Mouse (Mus musculus) thymus, adult 2 months (tissue): ENCODE results near the gene Glis3. TPM values are rescaled to one million over a fixed set of nuclear protein-coding genes. Genes with fewer than 3 reads are reported as not detected.

Source experiments
- DNase-seq: peaks from one replicate; pipeline ENCODE4 v3.0.0; 2021
- H3K27ac ChIP-seq: fragments of 200-500 bp; 2 replicates; pipeline ENCODE4 v1.5.1; 2012; ENCODE audit warnings: low read length, control low read depth; ENCODE audit not compliant: control insufficient read depth, insufficient read depth
- H3K27me3 ChIP-seq: fragments of 200-500 bp; 2 replicates; pipeline ENCODE4 v1.6.1; 2012; ENCODE audit warnings: mild to moderate bottlenecking, low read length, moderate library complexity, mixed read lengths; ENCODE audit not compliant: control insufficient read depth, insufficient read depth
- H3K36me3 ChIP-seq: fragments of 200-500 bp; 2 replicates; pipeline ENCODE4 v1.6.1; 2012; ENCODE audit warnings: mild to moderate bottlenecking, low read length, moderate library complexity; ENCODE audit not compliant: control insufficient read depth, insufficient read depth
- H3K4me1 ChIP-seq: fragments of 200-500 bp; replicated peaks from 2 replicates; pipeline ENCODE4 v1.6.1; 2012; ENCODE audit warnings: low read length; ENCODE audit not compliant: control insufficient read depth, insufficient read depth
- H3K4me3 ChIP-seq: fragments of 200-500 bp; 2 replicates; pipeline ENCODE4 v1.5.1; 2012; ENCODE audit warnings: mild to moderate bottlenecking, low read length, control low read depth, moderate library complexity; ENCODE audit not compliant: control insufficient read depth, insufficient read depth
- CTCF ChIP-seq: fragments of 200-500 bp; IDR thresholded peaks from 2 replicates; pipeline ENCODE4 v1.5.1; 2012; ENCODE audit warnings: mild to moderate bottlenecking, control low read depth, low read length, moderate library complexity, borderline replicate concordance; ENCODE audit not compliant: control insufficient read depth, poor library complexity, insufficient read depth; ENCODE audit errors: extremely low read depth
- POLR2A ChIP-seq: fragments of 200-500 bp; IDR thresholded peaks from 2 replicates; pipeline ENCODE4 v1.6.1; 2012; ENCODE audit warnings: mild to moderate bottlenecking, low read length, control low read depth, moderate library complexity; ENCODE audit not compliant: control insufficient read depth, poor library complexity, insufficient read depth; ENCODE audit errors: extremely low read depth
- WGBS: fragments of 180-500 bp; shearing (Covaris S2); methylation state at CpG from one replicate; pipeline ENCODE4 v1.1.7; 2018; 5-methylcytosine and 5-hydroxymethylcytosine counted together
- polyA plus RNA-seq: library from polyadenylated mRNA; depleted of rRNA; stranded (reverse); fragments of >200 nt; gene quantifications from 2 replicates; pipeline ENCODE4 v1.2.3, GENCODE M21; 2012

The Glis3 gene
- polyA plus RNA-seq, 1 experiment: 1.8 TPM

DNA sequence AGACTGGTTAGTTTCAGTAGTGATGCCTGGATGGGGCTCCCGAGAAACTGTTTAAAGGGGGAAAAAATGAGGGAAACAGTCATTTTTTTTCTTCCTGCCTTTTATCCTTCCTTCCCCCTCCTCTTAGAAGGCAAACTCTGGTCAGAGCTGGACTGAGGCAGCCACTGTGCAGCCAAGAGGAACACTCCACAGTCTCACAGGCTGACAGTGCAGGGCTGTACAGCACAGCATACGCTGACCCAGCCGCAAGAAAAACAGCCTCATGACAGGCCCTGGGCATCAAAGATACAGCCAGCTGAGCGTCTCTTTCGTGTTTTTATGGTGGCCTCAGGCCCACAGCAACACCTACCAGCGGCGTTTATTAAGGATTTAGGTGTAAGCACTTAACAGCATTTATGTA is 19.0 kb downstream of the Glis3 start:
- Histone ChIP-seq H3K27me3 (no peaks in the 10 kb centered on the region), H3K4me3 (no peak overlapping the region), H3K4me1 (no peaks in the 10 kb centered on the region), H3K36me3 (no peaks in the 10 kb centered on the region), H3K27ac (no peak overlapping the region)
- no peak for DNase-seq
- TF ChIP-seq CTCF (no peak), POLR2A (no peak)
- WGBS: 97% methylated on average over 7 of the region's 7 CpGs

GRCm38 (mm10) chr19:28657686-28658195 is 22.1 kb downstream of the Glis3 start:
- Histone ChIP-seq H3K27me3 (no peaks in the 10 kb centered on the region), H3K4me3 (no peak overlapping the region), H3K27ac (no peak overlapping the region), H3K4me1 (no peaks in the 10 kb centered on the region; the same call in 1 of the 2 replicates), H3K36me3 (no peaks in the 10 kb centered on the region)
- DNase-seq: no peak
- TF ChIP-seq CTCF (no peak), POLR2A (no peak)
- 95% methylated on average over 5 of the region's 5 CpGs for WGBS

DNA sequence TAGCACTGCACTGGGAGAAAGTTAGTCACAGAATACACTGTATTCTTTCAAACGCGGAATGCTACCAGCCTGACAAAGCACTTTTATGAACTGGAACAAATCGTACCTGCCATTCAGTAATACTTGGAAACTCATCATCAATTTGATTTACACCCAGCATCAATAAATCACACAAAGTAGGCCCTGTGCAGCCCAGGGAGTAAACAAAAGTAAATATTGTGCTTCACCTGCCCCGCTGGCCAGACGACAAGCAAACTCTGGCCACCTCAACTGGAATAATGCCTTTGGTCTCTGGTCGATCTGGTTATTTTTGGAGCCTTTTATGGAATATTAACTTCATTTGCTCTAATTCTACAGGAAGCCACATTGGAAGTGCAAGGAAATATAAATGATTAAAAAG is 23.0 kb downstream of the Glis3 start:
- Histone ChIP-seq H3K27me3 (no peaks in the 10 kb centered on the region), H3K4me3 (no peak overlapping the region), H3K4me1 (no peaks in the 10 kb centered on the region; the same call in 1 of the 2 replicates), H3K27ac (no peak overlapping the region), H3K36me3 (no peaks in the 10 kb centered on the region)
- TF ChIP-seq CTCF (no peak), POLR2A (no peak)
- 66% methylated on average over 6 of the region's 6 CpGs for WGBS
- no peak for DNase-seq

GRCm38 (mm10) chr19:28655166-28655565 is 24.7 kb downstream of the Glis3 start:
- no peaks in the 10 kb centered on the region for H3K36me3 ChIP-seq
- no peaks in the 10 kb centered on the region for H3K27me3 ChIP-seq
- H3K4me3 ChIP-seq: no peak overlapping the region
- TF ChIP-seq CTCF: no peak
- TF ChIP-seq POLR2A: no peak
- H3K4me1 ChIP-seq: no peaks in the 10 kb centered on the region; the same call in 1 of the 2 replicates
- no peak for DNase-seq
- 53% methylated on average over 7 of the region's 7 CpGs for WGBS
- H3K27ac ChIP-seq: no peak overlapping the region

GRCm38 (mm10) chr19:28650836-28651235 is 29.0 kb downstream of the Glis3 start:
- Histone ChIP-seq H3K4me3 (no peak overlapping the region), H3K4me1 (no peaks in the 10 kb centered on the region; the same call in 1 of the 2 replicates), H3K36me3 (no peaks in the 10 kb centered on the region), H3K27me3 (no peaks in the 10 kb centered on the region), H3K27ac (no peak overlapping the region)
- no peak for TF ChIP-seq CTCF
- no peak for TF ChIP-seq POLR2A
- DNase-seq: no peak
- WGBS: 86% methylated on average over 5 of the region's 5 CpGs

GRCm38 (mm10) chr19:28649489-28649888 is 30.4 kb downstream of the Glis3 start:
- no peaks in the 10 kb centered on the region for H3K4me1 ChIP-seq
- no peaks in the 10 kb centered on the region for H3K27me3 ChIP-seq
- no peak for TF ChIP-seq CTCF
- no peak for TF ChIP-seq POLR2A
- 97% methylated on average over 5 of the region's 5 CpGs for WGBS
- H3K27ac ChIP-seq: no peak overlapping the region
- no peak for DNase-seq
- no peak overlapping the region for H3K4me3 ChIP-seq
- no peaks in the 10 kb centered on the region for H3K36me3 ChIP-seq

- WGBS: 81% methylated on average over 4 of the region's 4 CpGs
- H3K4me3 ChIP-seq: no peak overlapping the region
- H3K27me3 ChIP-seq: no peaks in the 10 kb centered on the region
- H3K27ac ChIP-seq: no peak overlapping the region
- TF ChIP-seq CTCF (no peak), POLR2A (no peak)
- no peaks in the 10 kb centered on the region for H3K4me1 ChIP-seq
- no peak for DNase-seq
- no peaks in the 10 kb centered on the region for H3K36me3 ChIP-seq
Observed at GRCm38 (mm10) chr19:28648881-28649280, 31.0 kb downstream of the Glis3 start.
